Mouse (Mus musculus) cerebellum, adult 8-10 months (tissue): Measurements from ENCODE around the gene Zswim3.
"Not testable (repeated sequence)": the region's sequence is repeated elsewhere in the genome, so short reads cannot be mapped to it uniquely, and the experiment has no call there.

Experiments used
- DNase-seq: peaks from one replicate; pipeline ENCODE4 v3.0.0; 2022

Gene Zswim3

GRCm38 (mm10) chr2:164783926-164784581 is 20.8 kb upstream of the Zswim3 start:
- DNase-seq: no peak

- no peak for DNase-seq
These were observed 20.0 kb upstream of the Zswim3 start for GRCm38 (mm10) chr2:164784869-164785420.

GRCm38 (mm10) chr2:164785481-164786387 is 19.2 kb upstream of the Zswim3 start, which contains the start of gene Snx21:
TSS of gene Snx21 (plus strand) at chr2:164785823.
- peak; percentile 88 for DNase-seq

- peak; percentile 47 for DNase-seq
These were observed 18.5 kb upstream of the Zswim3 start for GRCm38 (mm10) chr2:164786388-164786885.

- no peak for DNase-seq
These were observed 17.9 kb upstream of the Zswim3 start for GRCm38 (mm10) chr2:164787032-164787431.

GRCm38 (mm10) chr2:164787779-164788178 is 17.1 kb upstream of the Zswim3 start:
- no peak for DNase-seq

- no peak for DNase-seq
These were observed 16.5 kb upstream of the Zswim3 start for GRCm38 (mm10) chr2:164788411-164788810.

GRCm38 (mm10) chr2:164790451-164790850 is 14.4 kb upstream of the Zswim3 start:
- DNase-seq: no peak

GRCm38 (mm10) chr2:164791841-164792261 is 13.0 kb upstream of the Zswim3 start:
- peak; percentile 57 for DNase-seq

GRCm38 (mm10) chr2:164792400-164793190 is 12.3 kb upstream of the Zswim3 start:
- DNase-seq: no peak

- peak; percentile 74 for DNase-seq
These were observed 11.7 kb upstream of the Zswim3 start for GRCm38 (mm10) chr2:164793236-164793635.

GRCm38 (mm10) chr2:164793772-164794171 is 11.1 kb upstream of the Zswim3 start:
- DNase-seq: no peak

GRCm38 (mm10) chr2:164794293-164794692 is 10.6 kb upstream of the Zswim3 start:
- peak; percentile 83 for DNase-seq

- DNase-seq: no peak
These were observed 9.0 kb upstream of the Zswim3 start for GRCm38 (mm10) chr2:164795868-164796267.

- DNase-seq: not testable (repeated sequence)
These were observed 6.3 kb upstream of the Zswim3 start for GRCm38 (mm10) chr2:164798554-164798953.

- DNase-seq: no peak
These were observed 4.5 kb upstream of the Zswim3 start for GRCm38 (mm10) chr2:164800252-164801004.

- no peak for DNase-seq
These were observed 1.5 kb upstream of the Zswim3 start for GRCm38 (mm10) chr2:164803201-164803920.

GRCm38 (mm10) chr2:164803921-164804313 is 981 bp upstream of the Zswim3 start:
- no peak for DNase-seq

- DNase-seq: no peak
These were observed 427 bp downstream of the Zswim3 start for GRCm38 (mm10) chr2:164805332-164805718.

GRCm38 (mm10) chr2:164806614-164807013 is 1.7 kb downstream of the Zswim3 start:
- no peak for DNase-seq

- no peak for DNase-seq
These were observed 8.7 kb downstream of the Zswim3 start for GRCm38 (mm10) chr2:164813557-164813956.
